Mouse (Mus musculus) central nervous system, embryonic 18 days (tissue): Measurements from ENCODE around the gene Olfr1200. TPM values are rescaled to one million over a fixed set of nuclear protein-coding genes. Genes with fewer than 3 reads are reported as not detected.

ENCODE experiments used
- polyA plus RNA-seq: library from polyadenylated mRNA; depleted of rRNA; stranded (reverse); fragments of >200 nt; gene quantifications from 2 replicates; pipeline ENCODE4 v1.2.3, GENCODE M21; 2012; rRNA removed

Olfr1200 gene
- polyA plus RNA-seq = not detected in 2 replicates

GRCm38 (mm10) chr2:88770388-88770787 is at the start of gene Olfr1200:
TSS of gene Olfr1200 (minus strand) at chr2:88770488.

GRCm38 (mm10) chr2:88814196-88814595 is 43.9 kb upstream of the Olfr1200 start, which contains the start of gene Olfr1202:
TSS of gene Olfr1202 (plus strand) at chr2:88814496.

GRCm38 (mm10) chr2:88792736-88793135 is 22.4 kb upstream of the Olfr1200 start, which contains the start of gene Olfr1201:
TSS of gene Olfr1201 (plus strand) at chr2:88793036.

GRCm38 (mm10) chr2:88760369-88760768 is 9.9 kb downstream of the Olfr1200 start, which contains the start of gene Olfr1199:
TSS of gene Olfr1199 (minus strand) at chr2:88760469.

GRCm38 (mm10) chr2:88751270-88751669 is 19.0 kb downstream of the Olfr1200 start, which contains the start of gene Olfr1198:
TSS of gene Olfr1198 (minus strand) at chr2:88751370.

GRCm38 (mm10) chr2:88732266-88732665 is 38.0 kb downstream of the Olfr1200 start, which contains the start of gene Olfr1197:
TSS of gene Olfr1197 (minus strand) at chr2:88732366.

Other genes with a start within 250 kb of the Olfr1200 start
- gene Olfr1188, start 213.6 kb downstream of the Olfr1200 start, polyA plus RNA-seq = not detected in 2 replicates
- not detected in 2 replicates for gene Olfr1189, start 184.0 kb downstream of the Olfr1200 start, polyA plus RNA-seq
- not detected in 2 replicates for gene Olfr1191-ps1, start 129.9 kb downstream of the Olfr1200 start, polyA plus RNA-seq
- not detected in 2 replicates for gene Olfr1192-ps1, start 122.0 kb downstream of the Olfr1200 start, polyA plus RNA-seq
- gene Olfr1193, start 94.9 kb downstream of the Olfr1200 start, polyA plus RNA-seq = not detected in 2 replicates
- gene Olfr1195, start 81.3 kb downstream of the Olfr1200 start, polyA plus RNA-seq = not detected in 2 replicates
- not detected in 2 replicates for gene Olfr1196, start 65.9 kb downstream of the Olfr1200 start, polyA plus RNA-seq
- gene Olfr1197, start 38.1 kb downstream of the Olfr1200 start, polyA plus RNA-seq = not detected in 2 replicates
- gene Olfr1198, start 19.1 kb downstream of the Olfr1200 start, polyA plus RNA-seq = not detected in 2 replicates
- not detected in 2 replicates for gene Olfr1199, start 10.0 kb downstream of the Olfr1200 start, polyA plus RNA-seq
- gene Olfr1201, start 22.5 kb upstream of the Olfr1200 start, polyA plus RNA-seq = not detected in 2 replicates
- gene Olfr1202, start 44.0 kb upstream of the Olfr1200 start, polyA plus RNA-seq = not detected in 2 replicates
- gene Olfr1205, start 59.2 kb upstream of the Olfr1200 start, polyA plus RNA-seq = not detected in 2 replicates
- not detected in 2 replicates for gene Olfr1204, start 78.8 kb upstream of the Olfr1200 start, polyA plus RNA-seq
- not detected in 2 replicates for gene Olfr1206, start 92.7 kb upstream of the Olfr1200 start, polyA plus RNA-seq
- not detected in 2 replicates for gene Olfr1208, start 131.8 kb upstream of the Olfr1200 start, polyA plus RNA-seq
- gene Olfr1209, start 144.7 kb upstream of the Olfr1200 start, polyA plus RNA-seq = not detected in 2 replicates
- gene Olfr1211, start 167.6 kb upstream of the Olfr1200 start, polyA plus RNA-seq = not detected in 2 replicates
- not detected in 2 replicates for gene Olfr1212, start 183.5 kb upstream of the Olfr1200 start, polyA plus RNA-seq
- not detected in 2 replicates for gene Gm13762, start 209.8 kb upstream of the Olfr1200 start, polyA plus RNA-seq
- gene Olfr1214, start 222.2 kb upstream of the Olfr1200 start, polyA plus RNA-seq = not detected in 2 replicates
- gene Olfr1215, start 236.5 kb upstream of the Olfr1200 start, polyA plus RNA-seq = not detected in 2 replicates
- not detected in 2 replicates for gene Olfr1216, start 247.9 kb upstream of the Olfr1200 start, polyA plus RNA-seq